Mouse (Mus musculus) lung, adult 2 months (tissue): ENCODE measurements around the gene Rassf1.

ENCODE experiments used
- CTCF ChIP-seq: fragments of 200-500 bp; IDR thresholded peaks from 2 replicates; pipeline ENCODE4 v1.5.1; 2011; ENCODE audit warnings: mild to moderate bottlenecking, low read length, control low read depth; ENCODE audit not compliant: insufficient read depth
- POLR2A ChIP-seq: fragments of 200-500 bp; IDR thresholded peaks from 2 replicates; pipeline ENCODE4 v1.6.1; 2011; ENCODE audit warnings: low read depth, mild to moderate bottlenecking, control low read depth, low read length, borderline replicate concordance; ENCODE audit errors: extremely low read depth

- TF ChIP-seq CTCF (no peak), POLR2A (no peak)
Observed at GRCm38 (mm10) chr9:107508266-107508665, 43.1 kb upstream of the Rassf1 start.
